Mouse (Mus musculus): Measurements from ENCODE around the gene Steap3. TPM values are rescaled to one million over a fixed set of nuclear protein-coding genes. Genes with fewer than 3 reads are reported as not detected.

Steap3 gene
- total RNA-seq, 2 experiments from 2014 or later, result 7.9 to 8.9 TPM

DNA sequence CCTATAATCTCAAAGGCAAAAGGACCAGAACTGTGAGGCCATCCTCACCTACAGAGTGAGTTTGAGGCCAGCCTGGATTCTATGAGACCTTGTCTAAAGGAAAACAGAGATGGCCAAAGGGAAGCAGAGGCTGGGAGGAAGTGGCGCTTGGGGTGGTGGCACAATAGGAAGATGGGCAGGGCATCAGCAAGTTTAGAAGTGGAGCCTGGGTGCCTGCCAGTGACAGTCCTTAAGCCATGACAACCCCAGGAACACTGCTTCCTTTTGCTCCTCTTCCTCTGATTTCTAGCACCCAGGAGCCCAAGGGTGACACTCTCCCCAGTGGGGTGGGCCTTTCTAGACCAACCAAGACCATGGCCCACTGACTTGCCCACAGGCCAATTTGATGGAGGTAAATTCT lies 21.3 kb downstream of the Steap3 start:
- DNase-seq (ENCODE audit: low spot score in 2 of 2), result no peak

GRCm38 (mm10) chr1:120250586-120250985 lies 21.9 kb downstream of the Steap3 start:
- DNase-seq (ENCODE audit: low spot score in 2 of 2), result no peak

GRCm38 (mm10) chr1:120249842-120250241 lies 22.7 kb downstream of the Steap3 start:
- DNase-seq (ENCODE audit: low spot score in 2 of 2), result no peak

GRCm38 (mm10) chr1:120248156-120248555 lies 24.3 kb downstream of the Steap3 start:
- peak; percentile 45 to 66 for DNase-seq (ENCODE audit: low spot score in 2 of 2)

DNA sequence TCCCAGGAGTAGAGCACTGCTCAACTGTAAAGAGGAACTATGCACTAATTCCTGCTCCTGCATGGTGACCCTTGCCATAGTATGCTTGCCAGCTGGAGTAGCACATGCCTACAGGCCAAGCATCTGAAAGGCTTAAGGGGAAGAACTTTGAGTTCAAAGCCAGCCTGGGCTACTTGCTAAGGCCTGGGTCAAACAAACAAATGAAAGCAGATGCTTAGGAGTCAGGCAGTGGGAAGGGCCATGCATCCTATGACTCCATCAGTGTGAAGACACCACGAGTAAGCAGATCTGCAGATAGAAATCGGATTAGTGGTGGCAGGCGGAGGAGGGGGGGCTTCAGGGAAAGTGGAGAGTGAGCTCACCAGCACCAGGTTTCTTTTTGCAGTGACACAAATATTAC lies 25.2 kb downstream of the Steap3 start:
- DNase-seq (ENCODE audit: low spot score in 2 of 2), result no peak

- no peak for DNase-seq (ENCODE audit: low spot score in 2 of 2)
These were observed 25.6 kb downstream of the Steap3 start for GRCm38 (mm10) chr1:120246946-120247345.

GRCm38 (mm10) chr1:120245661-120246131 lies 26.8 kb downstream of the Steap3 start:
- DNase-seq (ENCODE audit: low spot score in 2 of 2), result peak; percentile 74 to 76

GRCm38 (mm10) chr1:120244646-120245045 lies 27.9 kb downstream of the Steap3 start:
- DNase-seq (ENCODE audit: low spot score in 2 of 2), result no peak

GRCm38 (mm10) chr1:120243987-120244386 lies 28.5 kb downstream of the Steap3 start:
- DNase-seq (ENCODE audit: low spot score in 2 of 2), result no peak

DNA sequence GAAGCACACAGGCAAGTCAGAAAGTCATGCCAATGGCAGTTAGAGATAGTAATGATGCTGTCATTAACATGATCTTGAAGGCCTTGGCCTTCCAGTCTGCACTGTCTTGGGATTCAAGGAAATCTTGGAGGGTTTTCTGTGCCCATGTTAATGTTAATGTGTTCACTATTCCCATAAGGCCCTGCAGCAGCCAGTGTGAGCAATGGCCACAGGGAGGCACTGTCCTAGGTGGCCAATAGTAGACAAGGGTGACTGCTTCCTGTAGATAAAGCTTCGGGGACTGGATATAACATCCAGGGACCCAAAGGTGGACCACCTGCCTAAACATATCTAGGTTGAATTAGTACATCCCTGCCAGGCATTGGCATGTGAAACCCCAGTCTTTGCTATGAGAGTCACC lies 35.4 kb downstream of the Steap3 start:
- no peak for DNase-seq (ENCODE audit: low spot score in 2 of 2)

GRCm38 (mm10) chr1:120236424-120236823 lies 36.1 kb downstream of the Steap3 start:
- no peak for DNase-seq (ENCODE audit: low spot score in 2 of 2)

DNA sequence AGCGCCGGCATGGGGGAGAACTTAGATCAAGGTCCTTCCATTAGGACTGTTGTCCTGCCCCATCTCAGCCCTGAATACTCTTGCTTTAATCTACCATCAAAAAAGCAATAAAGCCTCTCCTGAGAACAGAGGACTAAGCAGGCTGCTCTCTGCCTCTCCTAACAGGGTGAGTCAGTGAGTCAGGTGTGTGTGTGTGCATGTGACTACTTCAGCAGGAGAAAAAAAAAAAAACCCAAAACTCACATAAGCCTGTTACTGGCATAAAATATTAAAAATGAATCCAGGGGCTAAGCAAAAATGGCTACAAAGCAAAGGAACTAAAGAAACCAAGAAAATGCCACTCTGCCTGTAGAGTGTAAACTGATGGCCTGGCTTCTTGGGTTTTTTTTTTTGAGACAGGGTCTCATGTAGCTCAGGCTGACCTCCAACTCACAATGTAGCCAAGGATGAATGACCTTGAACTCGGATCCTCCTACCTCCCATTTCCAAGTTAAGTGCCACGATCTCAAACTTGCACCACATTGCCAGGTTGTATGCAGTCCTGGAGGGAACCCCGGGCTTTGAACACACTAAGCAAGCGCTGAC lies 36.8 kb downstream of the Steap3 start:
- no peak for DNase-seq (ENCODE audit: low spot score in 2 of 2)

DNA sequence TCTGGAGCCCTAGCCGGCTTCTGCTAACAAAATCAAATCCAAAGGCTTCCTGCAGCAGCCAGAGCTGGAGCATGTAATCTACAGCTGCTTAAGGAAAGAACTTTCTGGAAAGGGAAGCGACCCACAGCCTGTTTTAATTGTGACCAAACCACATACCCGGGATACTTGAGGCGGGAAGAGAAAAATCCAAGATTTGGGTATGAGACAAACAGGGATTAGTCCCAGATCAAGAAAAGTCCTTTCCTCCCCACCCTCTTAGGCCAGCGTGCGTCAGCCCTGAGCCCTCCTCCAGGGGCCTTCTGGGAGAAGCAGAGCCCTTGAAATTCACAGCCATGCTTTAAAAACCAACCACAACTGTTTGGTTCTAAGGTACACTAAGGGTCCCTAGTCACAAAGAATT lies 40.3 kb downstream of the Steap3 start:
- DNase-seq (ENCODE audit: low spot score in 2 of 2), result no peak

GRCm38 (mm10) chr1:120231334-120231733 lies 41.2 kb downstream of the Steap3 start:
- peak; percentile 49 to 54 for DNase-seq (ENCODE audit: low spot score in 2 of 2)

DNA sequence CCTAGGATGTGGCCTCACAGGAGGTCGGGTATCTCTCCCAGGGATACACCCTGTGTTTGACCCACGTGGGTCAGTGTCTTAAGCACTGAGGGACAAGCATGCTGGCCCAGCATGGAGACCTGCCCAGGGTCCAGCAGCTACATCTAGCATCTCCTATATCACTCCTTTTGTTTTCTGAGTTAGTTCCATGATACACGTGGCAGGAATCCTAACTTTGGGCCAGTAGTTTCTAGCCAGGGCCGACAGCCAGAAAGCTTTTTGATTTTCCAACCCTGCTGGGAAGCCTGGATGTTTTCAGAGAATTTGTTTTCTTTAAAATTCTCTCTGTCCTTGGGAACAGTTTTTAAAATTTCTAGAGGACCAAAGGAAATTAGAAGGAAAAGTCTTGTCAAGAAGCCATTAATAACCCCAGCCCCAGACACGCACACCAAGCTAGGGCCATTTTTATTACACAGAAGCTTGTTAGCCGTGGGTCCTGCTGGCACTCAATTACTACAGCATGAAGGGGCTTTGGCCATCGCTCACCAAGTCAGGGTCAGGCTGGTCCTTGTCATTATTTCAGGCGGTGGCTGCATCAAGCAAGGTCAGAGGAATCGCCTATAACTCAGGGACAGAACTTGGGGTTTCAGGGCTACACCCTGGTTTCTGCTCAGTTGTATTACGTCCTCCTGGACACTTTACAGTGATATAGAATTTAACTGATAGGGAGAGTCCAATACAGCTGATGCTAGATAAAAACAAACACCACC lies 42.6 kb downstream of the Steap3 start:
- no peak for DNase-seq (ENCODE audit: low spot score in 2 of 2)

- no peak for DNase-seq (ENCODE audit: low spot score in 2 of 2)
These were observed 48.9 kb downstream of the Steap3 start for GRCm38 (mm10) chr1:120223613-120224012.

DNA sequence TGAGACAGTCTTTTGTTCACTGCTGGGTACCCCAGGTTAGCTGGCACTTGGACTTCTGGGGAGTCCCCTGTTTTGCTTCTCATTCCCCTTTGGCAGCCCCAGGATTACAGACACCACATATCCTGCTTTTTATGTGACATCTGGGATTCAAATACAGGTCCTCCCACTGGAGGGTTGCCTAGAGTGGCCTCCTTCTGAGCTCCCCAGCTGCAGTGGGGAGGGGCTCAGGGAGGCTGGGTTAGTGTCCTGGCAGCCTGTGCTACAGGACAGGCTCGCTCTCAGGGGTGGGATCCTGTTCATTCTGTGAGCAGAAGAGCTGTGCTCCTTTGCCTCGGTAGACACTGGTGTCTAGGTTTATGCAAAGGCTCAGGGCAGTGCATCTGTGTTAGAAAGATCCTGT lies 51.2 kb downstream of the Steap3 start:
- no peak for DNase-seq (ENCODE audit: low spot score in 2 of 2)

DNA sequence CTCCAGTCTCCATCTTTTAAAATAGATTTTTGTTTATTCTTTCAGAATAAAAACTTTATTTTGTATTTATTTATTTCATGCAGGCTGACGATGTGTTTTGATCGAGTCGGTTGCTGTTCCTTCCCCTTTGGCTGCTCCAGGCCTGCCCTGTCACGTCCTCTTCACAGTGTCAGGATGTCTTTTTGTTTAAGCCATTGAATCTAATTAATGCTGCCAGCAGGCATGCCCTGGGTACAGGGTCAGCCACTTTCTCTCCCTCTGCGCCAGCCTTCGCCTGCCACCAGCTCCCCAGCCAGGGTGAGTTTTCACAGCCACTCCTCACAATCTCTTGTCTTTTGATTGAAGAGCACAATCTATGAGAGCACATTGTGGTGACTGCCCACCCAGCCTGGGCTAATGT lies 51.7 kb downstream of the Steap3 start:
- DNase-seq (ENCODE audit: low spot score in 2 of 2), result no peak

DNA sequence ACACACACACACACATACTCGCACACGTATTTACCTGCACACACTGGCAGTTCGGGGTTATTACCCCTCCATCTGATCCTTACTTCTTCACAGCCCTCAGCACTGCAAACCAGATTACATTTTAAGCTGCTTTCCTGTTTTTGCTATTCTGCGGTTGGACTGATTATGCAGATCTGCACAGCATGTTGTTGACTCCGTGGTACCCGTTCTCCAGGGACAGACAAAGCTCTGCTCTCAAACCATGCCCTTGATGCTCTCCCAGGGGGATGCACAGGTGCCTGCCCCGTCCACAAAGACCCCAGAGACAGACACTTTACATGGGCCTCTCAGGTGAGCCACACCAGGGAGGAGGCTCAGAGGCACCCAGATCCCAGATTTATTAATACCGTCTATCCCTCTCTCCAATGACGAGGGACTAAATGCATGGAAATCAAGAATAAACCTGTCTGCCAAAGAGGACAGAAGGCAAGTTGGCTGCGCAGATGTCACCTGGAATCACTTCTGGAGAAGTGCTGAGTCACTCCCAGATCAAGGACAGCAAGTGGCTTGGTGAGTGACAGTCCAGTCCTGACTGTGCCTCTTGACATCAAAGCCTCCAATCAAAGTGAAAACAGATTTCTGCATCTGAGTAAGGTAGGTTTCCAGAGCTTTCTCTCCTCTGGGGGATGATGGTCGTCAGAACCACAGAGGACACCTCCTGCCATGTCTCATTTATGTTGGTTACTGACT lies 63.8 kb downstream of the Steap3 start:
- peak in 1 of 2 experiments; percentile 8 for DNase-seq (ENCODE audit: low spot score in 2 of 2)

- peak; percentile 48 to 66 for DNase-seq (ENCODE audit: low spot score in 2 of 2)
These were observed 64.9 kb downstream of the Steap3 start for GRCm38 (mm10) chr1:120207568-120207967.

DNA sequence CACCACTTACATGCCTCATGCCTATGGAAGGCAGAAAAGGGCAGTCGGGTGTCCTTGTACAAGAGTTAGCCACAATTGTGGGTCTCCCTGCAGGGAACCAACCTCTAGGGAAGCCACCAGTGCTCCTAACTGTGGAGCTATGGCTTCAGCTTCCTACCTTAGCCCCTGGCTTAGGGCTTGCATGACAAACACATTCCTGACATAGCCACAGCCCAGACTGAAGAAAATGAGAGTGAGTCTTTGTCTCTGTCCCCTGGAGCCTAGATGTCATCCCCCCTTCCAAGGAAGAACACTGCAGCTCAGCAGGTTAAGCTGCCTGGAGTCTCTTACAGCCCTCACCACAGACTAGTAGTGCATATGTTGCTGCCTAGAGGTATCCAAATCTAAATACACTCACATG lies 67.7 kb downstream of the Steap3 start:
- DNase-seq (ENCODE audit: low spot score in 2 of 2), result no peak

DNA sequence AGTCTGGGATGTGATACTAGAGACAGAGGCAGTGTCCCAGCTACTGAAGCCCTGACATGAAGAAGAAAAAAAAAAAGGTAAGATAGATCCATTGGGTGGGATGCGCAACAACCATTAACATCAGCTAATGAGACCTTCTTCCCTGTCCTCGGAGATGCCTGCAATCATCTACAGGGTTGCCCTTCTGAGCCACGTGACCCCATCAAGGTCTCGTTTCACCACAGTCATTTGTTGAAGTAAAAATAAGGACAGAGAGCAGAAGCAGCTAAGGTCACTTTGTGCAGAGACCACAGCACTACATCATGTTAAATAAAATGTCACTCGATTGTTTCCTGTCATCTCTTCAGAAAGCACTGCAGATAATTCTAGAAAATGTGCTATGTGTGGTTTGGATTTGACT lies 68.7 kb downstream of the Steap3 start:
- no peak for DNase-seq (ENCODE audit: low spot score in 2 of 2)
